Mouse (Mus musculus): ENCODE measurements around the gene Eif5a2. TPM values are rescaled to one million over a fixed set of nuclear protein-coding genes. Genes with fewer than 3 reads are reported as not detected.

The Eif5a2 gene
- polyA plus RNA-seq, 1 experiment, result 1.4 TPM

DNA sequence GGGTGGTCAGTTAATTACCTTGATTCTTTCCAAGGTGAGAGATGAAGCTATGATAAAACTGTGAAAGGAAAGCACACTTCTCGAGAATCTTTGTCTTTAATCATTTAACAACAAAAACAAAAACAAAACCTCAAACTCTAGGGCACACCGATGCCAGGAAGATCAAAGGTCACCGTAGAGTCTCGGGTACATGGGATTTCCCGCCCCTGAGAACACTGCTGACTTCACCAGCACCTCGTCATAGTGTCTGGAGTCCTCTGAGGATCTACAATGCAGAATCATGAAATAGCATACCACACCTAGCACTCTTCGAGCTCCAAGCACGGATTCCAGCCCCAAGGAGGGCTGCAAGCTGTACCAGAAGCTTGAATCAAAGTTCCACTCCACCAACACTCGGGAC is 565 bp upstream of the Eif5a2 start:
- Histone ChIP-seq H3K27ac (replicated peaks; ENCODE audit: low read depth, low read length) (no peak overlapping the region), H3K4me3 (ENCODE audit: insufficient read depth, low read depth, low read length) (peak overlapping the region; percentile 32; the same call in 1 of the 2 replicates)

GRCm38 (mm10) chr3:28781422-28781821 is 346 bp downstream of the Eif5a2 start:
- Histone ChIP-seq H3K27ac (replicated peaks; ENCODE audit: low read depth, low read length) (no peak overlapping the region), H3K4me3 (ENCODE audit: insufficient read depth, low read depth, low read length) (peak overlapping the region; percentile 78), H3K4me1 (ENCODE audit: control insufficient read depth, insufficient read depth, insufficient read length, low read length) (peaks cover 2% of the 10 kb centered on the region)

More for the DNA sequence above, 565 bp upstream of the Eif5a2 start:
- peaks cover 2% of the 10 kb centered on the region for H3K4me1 ChIP-seq (ENCODE audit: control insufficient read depth, insufficient read depth, insufficient read length, low read length)

DNA sequence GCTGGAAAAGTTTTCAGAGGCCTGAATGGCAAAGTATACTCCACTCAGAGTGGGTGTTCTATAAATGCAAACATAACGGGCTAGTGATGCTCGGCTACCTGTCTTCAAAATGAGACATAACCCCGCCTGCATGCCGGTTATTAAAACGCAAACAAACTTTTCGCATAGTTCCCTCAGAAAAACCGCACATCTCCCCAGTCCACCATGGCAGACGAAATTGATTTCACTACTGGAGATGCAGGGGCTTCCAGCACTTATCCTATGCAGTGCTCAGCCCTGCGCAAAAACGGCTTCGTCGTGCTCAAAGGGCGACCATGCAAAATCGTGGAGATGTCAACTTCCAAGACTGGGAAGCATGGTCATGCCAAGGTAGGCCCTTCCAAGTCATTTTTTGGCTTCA is 772 bp downstream of the Eif5a2 start:
- H3K27ac ChIP-seq (replicated peaks; ENCODE audit: low read depth, low read length), result no peak overlapping the region
- H3K4me3 ChIP-seq (ENCODE audit: insufficient read depth, low read depth, low read length), result peak overlapping the region; percentile 78
- H3K4me1 ChIP-seq (ENCODE audit: control insufficient read depth, insufficient read depth, insufficient read length, low read length), result peaks cover 2% of the 10 kb centered on the region

- peaks cover 2% of the 10 kb centered on the region for H3K4me1 ChIP-seq (ENCODE audit: control insufficient read depth, insufficient read depth, insufficient read length, low read length)
- H3K27ac ChIP-seq (replicated peaks; ENCODE audit: low read depth, low read length), result no peak overlapping the region
- H3K4me3 ChIP-seq (ENCODE audit: insufficient read depth, low read depth, low read length), result no peak overlapping the region
Measured at GRCm38 (mm10) chr3:28784176-28784575, 3.1 kb downstream of the Eif5a2 start.

- Histone ChIP-seq H3K4me3 (ENCODE audit: insufficient read depth, low read depth, low read length) (no peak overlapping the region), H3K4me1 (ENCODE audit: control insufficient read depth, insufficient read depth, insufficient read length, low read length) (no peaks in the 10 kb centered on the region), H3K27ac (replicated peaks; ENCODE audit: low read depth, low read length) (no peak overlapping the region)
Measured at GRCm38 (mm10) chr3:28794835-28795234, 13.8 kb downstream of the Eif5a2 start.

- H3K27ac ChIP-seq (replicated peaks; ENCODE audit: low read depth, low read length), result peak within 1 kb of the TSS; percentile 66
- peak within 1 kb of the TSS; percentile 87 for H3K4me3 ChIP-seq (ENCODE audit: insufficient read depth, low read depth, low read length)
- H3K4me1 ChIP-seq (ENCODE audit: control insufficient read depth, insufficient read depth, insufficient read length, low read length), result no peaks in the 10 kb centered on the region
Measured at GRCm38 (mm10) chr3:28805301-28806097, 24.4 kb downstream of the Eif5a2 start, which contains the start of gene Rpl22l1. Gene Rpl22l1, plus strand, starts transcription at chr3:28805436.

DNA sequence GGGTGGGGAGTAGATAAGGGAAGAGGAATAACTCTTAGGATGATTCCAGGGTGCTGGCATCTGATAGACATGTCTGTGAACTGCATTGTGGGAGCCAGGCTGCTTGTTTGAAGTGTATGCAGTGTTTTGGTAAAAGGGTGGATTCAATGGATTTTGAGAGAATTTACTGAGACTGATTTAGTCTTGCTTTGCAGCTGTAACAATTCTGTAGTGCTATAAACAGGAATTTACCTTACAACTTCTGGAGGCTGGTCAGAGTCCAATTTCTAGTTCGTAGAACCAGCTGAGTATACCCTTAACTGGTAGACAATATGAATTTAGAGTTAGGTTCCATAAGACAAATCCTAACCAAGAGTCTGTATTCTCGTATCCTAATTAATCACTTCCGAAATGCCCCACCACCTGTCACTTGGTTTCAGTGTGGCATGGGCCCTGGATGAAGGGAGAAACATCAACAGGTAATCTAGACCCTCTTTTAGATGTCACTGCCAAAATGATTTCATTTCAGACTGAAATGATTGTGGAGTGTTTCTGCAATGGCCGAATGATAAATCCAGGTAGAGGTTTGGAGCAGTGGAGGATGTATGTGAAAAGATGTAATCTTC is 27.1 kb downstream of the Eif5a2 start:
- Histone ChIP-seq H3K27ac (replicated peaks; ENCODE audit: low read depth, low read length) (no peak overlapping the region), H3K4me3 (ENCODE audit: insufficient read depth, low read depth, low read length) (no peak overlapping the region), H3K4me1 (ENCODE audit: control insufficient read depth, insufficient read depth, insufficient read length, low read length) (no peaks in the 10 kb centered on the region)

GRCm38 (mm10) chr3:28811441-28811840 is 30.4 kb downstream of the Eif5a2 start:
- Histone ChIP-seq H3K4me3 (ENCODE audit: insufficient read depth, low read depth, low read length) (no peak overlapping the region), H3K4me1 (ENCODE audit: control insufficient read depth, insufficient read depth, insufficient read length, low read length) (no peaks in the 10 kb centered on the region), H3K27ac (replicated peaks; ENCODE audit: low read depth, low read length) (no peak overlapping the region)

GRCm38 (mm10) chr3:28814361-28814760 is 33.3 kb downstream of the Eif5a2 start:
- no peak overlapping the region for H3K4me3 ChIP-seq (ENCODE audit: insufficient read depth, low read depth, low read length)
- H3K27ac ChIP-seq (replicated peaks; ENCODE audit: low read depth, low read length), result no peak overlapping the region
- H3K4me1 ChIP-seq (ENCODE audit: control insufficient read depth, insufficient read depth, insufficient read length, low read length), result no peaks in the 10 kb centered on the region

- no peak overlapping the region for H3K4me3 ChIP-seq (ENCODE audit: insufficient read depth, low read depth, low read length)
- no peak overlapping the region for H3K27ac ChIP-seq (replicated peaks; ENCODE audit: low read depth, low read length)
- H3K4me1 ChIP-seq (ENCODE audit: control insufficient read depth, insufficient read depth, insufficient read length, low read length), result no peaks in the 10 kb centered on the region
Measured at GRCm38 (mm10) chr3:28816010-28816540, 35.0 kb downstream of the Eif5a2 start.

DNA sequence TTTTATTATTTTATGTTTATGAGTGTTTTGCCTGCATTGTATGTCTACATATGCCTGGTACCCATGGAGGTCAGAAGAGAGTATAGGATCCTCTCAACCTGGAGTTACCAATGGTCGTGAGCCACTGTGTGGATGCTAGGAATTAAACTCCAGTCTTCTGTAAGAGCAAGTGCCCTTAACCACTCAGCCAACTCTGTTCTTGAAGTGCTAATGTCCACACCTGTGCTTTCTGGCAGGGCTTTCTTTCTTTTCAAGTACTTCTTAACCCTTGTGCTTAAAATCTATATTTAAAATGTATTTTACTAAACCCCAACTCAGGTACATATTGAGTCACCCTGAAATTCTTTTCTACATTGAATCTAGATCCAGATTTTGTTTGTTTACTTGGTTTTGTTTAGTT is 45.2 kb downstream of the Eif5a2 start:
- H3K4me1 ChIP-seq (ENCODE audit: control insufficient read depth, insufficient read depth, insufficient read length, low read length), result no peaks in the 10 kb centered on the region
- no peak overlapping the region for H3K4me3 ChIP-seq (ENCODE audit: insufficient read depth, low read depth, low read length)
- H3K27ac ChIP-seq (replicated peaks; ENCODE audit: low read depth, low read length), result no peak overlapping the region

DNA sequence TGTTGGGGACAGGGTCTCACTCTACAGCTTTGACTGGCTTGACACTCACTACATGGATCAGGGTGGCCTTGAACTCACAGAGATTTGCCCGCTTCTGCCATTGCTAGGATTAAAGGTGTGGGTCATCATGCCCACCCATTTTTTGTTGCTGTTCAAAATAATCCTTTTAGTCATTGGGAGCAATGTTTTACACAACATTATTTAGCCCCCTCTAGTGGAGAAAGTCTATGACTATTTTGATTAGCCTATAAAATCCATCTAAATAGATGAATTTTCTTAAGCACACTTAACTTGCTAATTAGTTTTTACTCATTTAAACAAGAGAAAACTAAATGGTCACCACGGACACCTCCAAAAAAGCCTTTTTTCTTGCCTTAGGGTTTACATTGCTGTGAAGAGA is 46.5 kb downstream of the Eif5a2 start:
- Histone ChIP-seq H3K27ac (replicated peaks; ENCODE audit: low read depth, low read length) (no peak overlapping the region), H3K4me3 (ENCODE audit: insufficient read depth, low read depth, low read length) (no peak overlapping the region), H3K4me1 (ENCODE audit: control insufficient read depth, insufficient read depth, insufficient read length, low read length) (no peaks in the 10 kb centered on the region)

- no peaks in the 10 kb centered on the region for H3K4me1 ChIP-seq (ENCODE audit: control insufficient read depth, insufficient read depth, insufficient read length, low read length)
Measured at GRCm38 (mm10) chr3:28829454-28829853, 48.4 kb downstream of the Eif5a2 start.

DNA sequence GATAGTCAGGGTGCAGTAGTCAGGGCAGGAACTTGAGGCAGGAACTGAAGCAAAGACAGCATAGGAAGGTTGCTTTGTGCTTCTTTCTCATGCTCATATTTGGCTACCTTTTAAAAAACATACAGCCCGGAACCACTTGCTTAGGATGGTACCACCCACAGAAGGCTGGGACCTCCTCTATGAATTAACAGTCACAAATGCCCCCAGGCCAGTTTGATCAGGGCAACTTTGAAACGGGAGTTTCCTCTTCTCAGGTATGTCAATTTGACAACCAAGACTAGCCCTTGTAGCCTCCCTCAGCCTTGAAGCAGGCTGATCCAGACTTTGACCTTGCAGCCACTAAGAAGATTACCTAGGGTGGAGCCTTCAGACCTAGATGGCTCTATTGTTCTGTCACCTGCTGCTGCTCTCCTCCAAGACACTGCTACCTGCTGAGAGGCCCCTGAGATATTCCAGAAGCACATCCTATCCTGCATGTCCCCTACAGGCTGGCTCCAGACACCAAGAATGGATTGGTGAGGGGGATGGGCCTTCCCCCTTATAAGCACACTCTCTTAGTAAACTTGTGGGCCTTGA is 55.8 kb downstream of the Eif5a2 start:
- no peak overlapping the region for H3K4me3 ChIP-seq (ENCODE audit: insufficient read depth, low read depth, low read length)
- no peaks in the 10 kb centered on the region for H3K4me1 ChIP-seq (ENCODE audit: control insufficient read depth, insufficient read depth, insufficient read length, low read length)
- H3K27ac ChIP-seq (replicated peaks; ENCODE audit: low read depth, low read length), result no peak overlapping the region

More at GRCm38 (mm10) chr3:28829454-28829853, 48.4 kb downstream of the Eif5a2 start:
- no peak overlapping the region for H3K4me3 ChIP-seq (ENCODE audit: insufficient read depth, low read depth, low read length)
- no peak overlapping the region for H3K27ac ChIP-seq (replicated peaks; ENCODE audit: low read depth, low read length)

DNA sequence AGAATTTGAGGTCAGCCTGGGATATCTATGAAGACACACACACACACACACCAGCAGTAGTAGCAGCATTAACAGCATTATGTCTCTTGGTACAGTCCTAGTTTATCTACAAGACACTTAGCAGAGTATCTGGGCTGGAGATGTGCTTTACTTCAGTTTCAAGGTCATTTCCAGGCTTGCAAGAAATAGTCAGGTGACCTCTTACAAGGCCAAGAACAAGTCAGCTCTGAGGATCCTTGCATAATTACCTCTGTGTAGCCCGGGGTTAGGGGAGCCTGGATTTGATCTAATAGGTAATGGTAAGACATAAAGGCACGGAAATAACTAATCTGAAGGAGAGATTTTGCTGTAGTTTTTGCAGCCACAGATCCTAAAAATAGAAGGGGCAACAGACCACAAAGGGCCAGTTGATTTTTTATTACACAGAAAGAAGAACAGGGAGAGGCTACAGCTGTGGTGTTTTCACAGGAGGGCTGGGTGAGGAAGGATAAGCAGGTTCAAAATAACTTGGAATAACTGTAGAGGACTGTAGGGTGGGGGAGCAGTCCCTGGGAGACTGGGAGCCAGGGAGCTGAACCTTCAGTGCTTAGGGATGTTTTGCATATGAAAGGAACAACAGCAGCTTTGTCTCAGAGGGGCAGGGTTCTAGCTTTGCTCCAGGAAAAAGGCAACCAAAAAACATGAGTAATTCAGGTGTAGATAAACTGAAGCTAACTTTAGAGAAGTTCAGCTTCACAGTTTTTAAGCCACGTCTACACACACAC is 61.0 kb downstream of the Eif5a2 start:
- Histone ChIP-seq H3K27ac (replicated peaks; ENCODE audit: low read depth, low read length) (no peak overlapping the region), H3K4me1 (ENCODE audit: control insufficient read depth, insufficient read depth, insufficient read length, low read length) (no peaks in the 10 kb centered on the region), H3K4me3 (ENCODE audit: insufficient read depth, low read depth, low read length) (no peak overlapping the region)

Measured in brown adipose tissue, adult 24 weeks (tissue).